In genomic region chr2:3668682-3669081, GRCm38 (mm10) we compare ENCODE assay signal across 9 mouse cellular contexts.
A peak's percentile ranks its signal among the peaks of the same experiment; 100 is the strongest.
DNase-seq lines count a peak whose midpoint lies in the region; ATAC-seq and TF ChIP-seq lines count a peak whose summit lies in the region.
"Had no signal": no experiment of that assay in that cellular context is flagged by ENCODE, and none has a peak within 500 bp of the region (broad histone marks: within the 10 kb centered on the region; RNA-seq: fewer than 3 reads in every experiment).

No protein-coding gene starts in this region.

- DNase-seq in hindbrain, embryonic 10.5 days (ENCODE audit: low spot score), result peak; percentile 7
- DNase-seq in brain, embryonic 14.5 days (ENCODE audit: low read depth), result peak; percentile 74
- peak; percentile 13 to 32 for DNase-seq in kidney, postnatal 36 days
- peak; percentile 58 to 68 for DNase-seq in spleen, postnatal 36 days (ENCODE audit: low spot score in 2 of 2)
- no peak for DNase-seq in cerebellum, adult 11 months
- no peak for DNase-seq in cerebellum, adult 8-10 months

- no peaks in the 10 kb centered on the region for H3K4me1 ChIP-seq in hindbrain, embryonic 10.5 days (replicated peaks)
- no peaks in the 10 kb centered on the region for H3K4me1 ChIP-seq in hindbrain, embryonic 12.5 days
- no peaks in the 10 kb centered on the region for H3K4me1 ChIP-seq in lung, embryonic 16.5 days (replicated peaks; ENCODE audit: control insufficient read depth, insufficient read depth, low read length)
- H3K4me1 ChIP-seq: heart, embryonic 15.5 days had no signal

- H3K9me3 ChIP-seq in hindbrain, embryonic 10.5 days, result no peaks in the 10 kb centered on the region
- no peaks in the 10 kb centered on the region for H3K9me3 ChIP-seq in hindbrain, embryonic 12.5 days (replicated peaks)
- no peaks in the 10 kb centered on the region for H3K9me3 ChIP-seq in lung, embryonic 16.5 days (ENCODE audit: control insufficient read depth, low read length)
- H3K9me3 ChIP-seq: heart, embryonic 15.5 days had no signal

- H3K4me3 ChIP-seq in hindbrain, embryonic 10.5 days, result no peak overlapping the region
- no peak overlapping the region for H3K4me3 ChIP-seq in hindbrain, embryonic 12.5 days
- H3K4me3 ChIP-seq in lung, embryonic 16.5 days (ENCODE audit: low read length), result no peak overlapping the region
- H3K4me3 ChIP-seq: heart, embryonic 15.5 days had no signal

- no peak for TF ChIP-seq CTCF in brain, embryonic 14.5 days (IDR thresholded peaks at IDR 0.05; ENCODE audit: borderline replicate concordance, extremely low read depth, insufficient read depth, insufficient read length)

- TF ChIP-seq POLR2A in brain, embryonic 14.5 days (IDR thresholded peaks at IDR 0.05; ENCODE audit: borderline replicate concordance, extremely low read depth, insufficient read depth, insufficient read length, poor library complexity, severe bottlenecking), result no peak

- H3K9ac ChIP-seq in hindbrain, embryonic 12.5 days, result no peak overlapping the region
- H3K9ac ChIP-seq in lung, embryonic 16.5 days (ENCODE audit: low read length), result no peak overlapping the region
- H3K9ac ChIP-seq: heart, embryonic 15.5 days had no signal

- no peaks in the 10 kb centered on the region for H3K36me3 ChIP-seq in hindbrain, embryonic 10.5 days
- H3K36me3 ChIP-seq in hindbrain, embryonic 12.5 days, result no peaks in the 10 kb centered on the region
- H3K36me3 ChIP-seq in lung, embryonic 16.5 days (ENCODE audit: control insufficient read depth, insufficient read depth, low read length), result no peaks in the 10 kb centered on the region
- H3K36me3 ChIP-seq: heart, embryonic 15.5 days had no signal

- 79% methylated on average over 3 of the region's 3 CpGs for WGBS in hindbrain, embryonic 10.5 days
- WGBS in hindbrain, embryonic 12.5 days, result 77% methylated on average over 3 of the region's 3 CpGs
- 53% methylated on average over 3 of the region's 3 CpGs for WGBS in lung, embryonic 16.5 days

- no peak for ATAC-seq in hindbrain, embryonic 12.5 days (ENCODE audit: low FRiP score)
- ATAC-seq in lung, embryonic 16.5 days (ENCODE audit: low read depth), result peak; percentile 60; the same call in 1 of the 2 replicates

- no peak overlapping the region for H3K27ac ChIP-seq in hindbrain, embryonic 10.5 days
- H3K27ac ChIP-seq in hindbrain, embryonic 12.5 days, result no peak overlapping the region
- no peak overlapping the region for H3K27ac ChIP-seq in lung, embryonic 16.5 days (ENCODE audit: low read length)
- H3K27ac ChIP-seq: heart, embryonic 15.5 days had no signal

- H3K27me3 ChIP-seq in hindbrain, embryonic 10.5 days (ENCODE audit: insufficient read depth, poor library complexity, severe bottlenecking), result no peaks in the 10 kb centered on the region
- no peaks in the 10 kb centered on the region for H3K27me3 ChIP-seq in hindbrain, embryonic 12.5 days
- no peaks in the 10 kb centered on the region for H3K27me3 ChIP-seq in lung, embryonic 16.5 days (ENCODE audit: control insufficient read depth, insufficient read depth, low read depth, low read length)
- H3K27me3 ChIP-seq: heart, embryonic 15.5 days had no signal

- H3K4me2 ChIP-seq in hindbrain, embryonic 12.5 days (replicated peaks), result no peak overlapping the region
- no peak overlapping the region for H3K4me2 ChIP-seq in lung, embryonic 16.5 days (ENCODE audit: low read depth, low read length)
- H3K4me2 ChIP-seq: heart, embryonic 15.5 days had no signal

Comparison
In these comparisons a context has a peak if more than half of its experiments do, and no peak if none do; other contexts are left out.
1. DNase-seq: peak in hindbrain, embryonic 10.5 days (single experiment), brain, embryonic 14.5 days (single experiment), kidney, postnatal 36 days (2 of 2) and spleen, postnatal 36 days (2 of 2); none in cerebellum, adult 11 months (single experiment) and cerebellum, adult 8-10 months (single experiment).